Mouse (Mus musculus) adrenal gland, adult 2 months (tissue): Measurements from ENCODE around the gene Mid1. TPM values are rescaled to one million over a fixed set of nuclear protein-coding genes. Genes with fewer than 3 reads are reported as not detected.
"Not testable (repeated sequence)": the region's sequence is repeated elsewhere in the genome, so short reads cannot be mapped to it uniquely, and the experiment has no call there.

Experiments
- DNase-seq: peaks from one replicate; pipeline ENCODE4 v3.0.0; 2021
- polyA plus RNA-seq: library from polyadenylated mRNA; depleted of rRNA; stranded (reverse); fragments of >200 nt; gene quantifications from 2 replicates; pipeline ENCODE4 v1.2.3, GENCODE M21; 2012
- total RNA-seq, 2 experiments: library from RNA; stranded (reverse); gene quantifications; 2 replicates each; pipeline ENCODE4 v1.2.3; 2021

Gene Mid1
- total and polyA plus RNA-seq, 3 experiments: 10.9 to 19.2 (median 15.0) TPM

GRCm38 (mm10) chrX:169883536-169884272 is 198.7 kb downstream of the Mid1 start:
- DNase-seq: no peak

GRCm38 (mm10) chrX:169890541-169890940 is 205.5 kb downstream of the Mid1 start:
- DNase-seq: no peak

- no peak for DNase-seq
Observed at GRCm38 (mm10) chrX:169892100-169892499, 207.1 kb downstream of the Mid1 start.

GRCm38 (mm10) chrX:169892631-169893030 is 207.6 kb downstream of the Mid1 start:
- no peak for DNase-seq

GRCm38 (mm10) chrX:169899227-169899950 is 214.4 kb downstream of the Mid1 start:
- DNase-seq: no peak

GRCm38 (mm10) chrX:169902860-169903259 is 217.9 kb downstream of the Mid1 start:
- DNase-seq: no peak

- DNase-seq: no peak
Observed at GRCm38 (mm10) chrX:169903656-169904055, 218.7 kb downstream of the Mid1 start.

GRCm38 (mm10) chrX:169906054-169906508 is 221.1 kb downstream of the Mid1 start:
- DNase-seq: no peak

- DNase-seq: no peak
Observed at GRCm38 (mm10) chrX:169909898-169910297, 224.9 kb downstream of the Mid1 start.

- peak; percentile 15 for DNase-seq
Observed at GRCm38 (mm10) chrX:169915738-169916137, 230.7 kb downstream of the Mid1 start.

GRCm38 (mm10) chrX:169922541-169922940 is 237.5 kb downstream of the Mid1 start:
- DNase-seq: no peak

- no peak for DNase-seq
Observed at GRCm38 (mm10) chrX:169923417-169923816, 238.4 kb downstream of the Mid1 start.

- DNase-seq: no peak
Observed at GRCm38 (mm10) chrX:169925600-169925999, 240.6 kb downstream of the Mid1 start.

- no peak for DNase-seq
Observed at GRCm38 (mm10) chrX:169927110-169927817, 242.3 kb downstream of the Mid1 start.

- no peak for DNase-seq
Observed at GRCm38 (mm10) chrX:169930868-169931267, 245.9 kb downstream of the Mid1 start.

- no peak for DNase-seq
Observed at GRCm38 (mm10) chrX:169933228-169933627, 248.2 kb downstream of the Mid1 start.

- DNase-seq: no peak
Observed at GRCm38 (mm10) chrX:169937119-169937719, 252.2 kb downstream of the Mid1 start.

- DNase-seq: no peak
Observed at GRCm38 (mm10) chrX:169940531-169940930, 255.5 kb downstream of the Mid1 start.

- DNase-seq: no peak
Observed at GRCm38 (mm10) chrX:169950596-169950995, 265.6 kb downstream of the Mid1 start.

- no peak for DNase-seq
Observed at GRCm38 (mm10) chrX:169969337-169969736, 284.3 kb downstream of the Mid1 start.

- not testable (repeated sequence) for DNase-seq
Observed at GRCm38 (mm10) chrX:169969765-169970164, 284.8 kb downstream of the Mid1 start.

- not testable (repeated sequence) for DNase-seq
Observed at GRCm38 (mm10) chrX:169970546-169970945, 285.5 kb downstream of the Mid1 start.
